Mouse (Mus musculus) cortical plate, adult 2 months (tissue): Measurements from ENCODE around the gene Prr18.

Source experiments
- CTCF ChIP-seq: fragments of 200-500 bp; IDR thresholded peaks from 2 replicates; pipeline ENCODE4 v1.5.1; 2011; ENCODE audit warnings: mild to moderate bottlenecking, control low read depth, low read length; ENCODE audit not compliant: insufficient read depth; ENCODE audit errors: extremely low read depth
- POLR2A ChIP-seq: fragments of 200-500 bp; IDR thresholded peaks from 2 replicates; pipeline ENCODE4 v1.6.1; 2011; ENCODE audit warnings: mild to moderate bottlenecking, low read length, control low read depth; ENCODE audit not compliant: insufficient read depth; ENCODE audit errors: extremely low read depth

DNA sequence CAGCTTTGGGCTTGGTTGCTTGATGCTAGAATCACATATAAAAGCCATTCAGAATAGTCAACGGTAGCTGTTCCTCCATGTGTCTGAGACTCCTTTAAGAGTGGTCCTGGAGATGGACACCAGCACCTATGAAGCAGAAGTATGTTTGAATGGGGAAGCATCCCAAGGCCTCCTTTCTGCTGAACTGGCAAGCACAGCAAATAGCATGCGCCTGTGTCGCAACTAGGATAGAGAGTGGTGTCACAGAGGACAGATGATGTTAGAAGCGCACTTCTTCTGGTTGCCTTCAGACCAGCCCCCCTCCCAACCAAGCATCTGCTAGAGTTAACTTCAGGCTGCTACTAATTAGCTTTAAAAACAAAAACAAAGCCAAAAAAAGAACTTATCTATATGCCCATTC lies 53.2 kb downstream of the Prr18 start:
- TF ChIP-seq POLR2A (no peak), CTCF (no peak)
